ENCODE assay signal across 18 mouse cellular contexts in the genomic region with DNA sequence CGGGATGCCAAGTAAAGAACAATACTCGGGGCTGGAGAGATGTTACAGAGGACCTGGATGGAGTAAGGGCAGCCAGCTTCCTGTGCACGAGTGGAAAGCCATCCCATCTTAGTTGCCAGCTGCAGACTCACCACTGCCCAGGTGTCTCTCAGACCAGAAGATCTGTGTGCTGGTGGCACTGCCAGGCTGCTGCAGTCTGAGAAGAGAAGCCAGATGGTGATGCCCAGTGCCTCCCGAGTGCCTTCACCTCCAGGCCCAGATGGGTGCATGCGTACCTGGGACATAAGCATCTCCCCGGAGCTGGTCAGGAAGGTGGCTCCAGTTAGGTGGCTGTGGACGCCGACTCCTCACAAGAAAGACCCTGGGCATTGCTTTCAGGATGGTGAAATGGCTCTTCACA. TPM values are rescaled to one million over a fixed set of nuclear protein-coding genes. Genes with fewer than 3 reads are reported as not detected.
"Had no signal": no experiment of that assay in that cellular context is flagged by ENCODE, and none has a peak within 500 bp of the region (broad histone marks: within the 10 kb centered on the region; RNA-seq: fewer than 3 reads in every experiment).

No protein-coding gene starts in this region.

- H3K27me3 ChIP-seq: midbrain, embryonic 12.5 days; neural tube, embryonic 12.5 days; stomach, embryonic 15.5 days had no signal

- H3K9me3 ChIP-seq: midbrain, embryonic 10.5 days; midbrain, embryonic 12.5 days; neural tube, embryonic 12.5 days; stomach, embryonic 15.5 days had no signal

- H3K4me3 ChIP-seq: midbrain, embryonic 10.5 days; midbrain, embryonic 12.5 days; neural tube, embryonic 12.5 days; stomach, embryonic 15.5 days had no signal

- H3K9ac ChIP-seq: lung, embryonic 14.5 days; midbrain, embryonic 12.5 days; neural tube, embryonic 12.5 days; stomach, embryonic 15.5 days had no signal

- H3K4me2 ChIP-seq: lung, embryonic 14.5 days; midbrain, embryonic 12.5 days; neural tube, embryonic 12.5 days; stomach, embryonic 15.5 days had no signal

- ATAC-seq: midbrain, embryonic 16.5 days had no signal

- H3K27ac ChIP-seq: midbrain, embryonic 10.5 days; midbrain, embryonic 12.5 days; neural tube, embryonic 12.5 days; stomach, embryonic 15.5 days; stomach, postnatal 0 days had no signal

- DNase-seq: lung, embryonic 14.5 days; midbrain, embryonic 14.5 days; right cerebral cortex, postnatal 14 days; thymus, adult 18-20 months; thymus, postnatal 14 days; thymus, postnatal 36 days had no signal

RNA-seq across cellular contexts. Expression of a gene that starts 0.4 kb away (rescaled TPM):
- total RNA-seq: megakaryocyte-erythroid progenitor cell, adult 5-6 weeks; neutrophil, adult 5-6 weeks had no signal
- polyA plus RNA-seq: liver, embryonic 16.5 days; lung, embryonic 16.5 days; midbrain, embryonic 10.5 days; midbrain, embryonic 12.5 days; midbrain, embryonic 14.5 days; midbrain, embryonic 16.5 days; neural tube, embryonic 12.5 days; neural tube, embryonic 14.5 days; spleen, adult 2 months; stomach, embryonic 15.5 days; stomach, postnatal 0 days had no signal

RNA-seq across cellular contexts. Expression of a gene that starts 44.8 kb away (rescaled TPM):
- total RNA-seq: neutrophil, adult 5-6 weeks had no signal
